Mouse (Mus musculus): Measurements from ENCODE around the gene Relch. TPM values are rescaled to one million over a fixed set of nuclear protein-coding genes. Genes with fewer than 3 reads are reported as not detected.

The Relch gene
- total RNA-seq, 2 experiments from 2014 or later: 8.4 to 9.7 TPM

DNA sequence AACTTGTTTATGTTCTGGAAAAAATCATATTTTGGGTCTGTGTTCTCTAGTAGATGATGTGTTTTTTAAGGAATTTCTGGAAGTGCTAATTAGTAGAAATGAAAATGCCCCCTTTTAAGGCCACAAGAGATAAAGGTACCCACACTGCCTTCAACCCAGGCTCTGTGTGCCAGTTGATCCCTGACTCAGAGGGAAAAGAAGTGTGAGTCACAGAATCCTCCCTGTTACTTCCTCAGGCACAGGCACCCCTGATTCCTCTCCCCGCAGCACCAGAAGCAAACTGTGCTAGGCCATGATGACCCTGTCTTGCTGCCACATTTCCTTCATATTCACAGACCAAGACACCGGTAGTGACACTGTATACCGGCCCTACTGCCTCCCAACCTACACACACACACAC is 126.4 kb downstream of the Relch start:
- no peak for DNase-seq (ENCODE audit: low spot score)

DNA sequence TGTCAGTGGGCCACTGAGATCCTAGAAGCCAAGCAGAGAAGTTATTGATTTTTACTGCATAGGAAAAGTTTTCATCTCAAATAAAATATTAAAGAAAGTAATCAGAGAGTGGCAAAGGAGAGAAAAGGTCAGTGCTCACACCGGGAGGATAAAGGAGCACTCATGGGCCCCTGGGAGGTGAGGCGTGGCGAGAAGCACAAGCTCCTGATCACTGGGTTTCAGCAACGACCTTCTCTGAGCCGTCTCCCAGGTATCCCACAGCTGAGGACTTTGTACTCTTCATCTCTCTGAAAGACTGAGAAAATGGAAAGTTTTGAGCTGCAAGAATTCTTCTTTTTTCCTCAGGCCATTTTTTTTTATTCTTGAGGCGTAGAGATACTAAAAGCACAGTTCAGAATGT is 131.0 kb downstream of the Relch start:
- no peak for DNase-seq (ENCODE audit: low spot score)

DNA sequence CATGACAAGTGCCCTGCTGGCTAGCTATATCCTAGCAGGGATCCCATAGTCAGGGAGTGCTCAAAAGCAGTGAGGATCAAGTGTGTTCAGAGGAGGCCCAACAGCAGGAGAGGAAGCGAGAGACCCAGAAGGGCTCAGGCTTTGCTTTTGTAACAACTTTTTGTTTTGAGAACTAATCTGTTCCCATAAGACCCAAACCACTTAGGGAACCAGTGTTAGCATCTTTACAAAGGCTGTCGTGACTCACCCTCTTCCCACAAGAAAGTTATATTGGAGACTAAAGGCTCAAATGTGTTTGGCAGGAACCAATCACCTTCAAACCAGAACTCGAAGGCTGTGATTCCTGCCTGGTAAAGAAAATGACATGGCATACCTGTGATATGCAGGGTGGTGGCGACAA is 132.0 kb downstream of the Relch start:
- no peak for DNase-seq (ENCODE audit: low spot score)

- no peak for DNase-seq (ENCODE audit: low spot score)
Measured at GRCm38 (mm10) chr1:105800570-105800969, 136.9 kb downstream of the Relch start.

DNA sequence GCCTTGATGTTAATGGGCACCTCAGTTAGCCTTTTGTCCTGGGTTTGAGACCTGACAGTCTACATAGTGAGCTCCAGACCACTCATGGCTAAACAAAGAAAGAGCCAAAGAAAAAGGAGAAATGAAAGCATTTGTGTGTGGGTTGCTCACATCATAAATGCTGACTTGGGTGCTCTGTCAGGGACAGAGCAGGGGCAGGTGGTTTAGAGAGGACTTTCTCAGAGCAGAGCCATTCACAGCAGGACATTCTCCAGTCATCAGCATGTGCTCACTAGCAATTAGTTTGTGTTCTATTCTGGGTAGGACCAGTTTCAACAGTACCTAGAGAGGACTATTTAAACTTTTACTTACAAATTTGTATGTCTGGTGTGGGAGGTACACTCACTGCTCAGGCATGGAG is 137.6 kb downstream of the Relch start:
- no peak for DNase-seq (ENCODE audit: low spot score)

- DNase-seq (ENCODE audit: low spot score): no peak
Measured at GRCm38 (mm10) chr1:105802941-105803340, 139.3 kb downstream of the Relch start.

DNA sequence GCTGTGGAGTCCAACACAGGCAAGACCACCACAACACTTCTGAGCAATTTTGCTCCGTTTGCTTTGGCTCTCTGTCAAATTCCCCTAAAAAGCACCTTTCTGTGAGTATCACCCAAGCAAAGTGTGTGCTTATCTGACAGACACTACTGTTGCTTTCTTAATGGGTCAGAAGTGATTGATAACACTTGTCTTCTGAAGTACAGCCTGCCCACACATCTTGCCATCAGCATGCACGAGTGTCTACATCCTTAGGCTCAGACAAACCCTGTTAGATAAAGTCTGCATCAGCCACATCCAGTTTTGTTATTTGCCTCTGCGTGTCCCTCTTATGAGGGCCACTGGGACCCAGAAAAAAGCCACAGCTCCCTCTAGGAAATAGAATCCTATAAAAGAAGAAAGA is 140.6 kb downstream of the Relch start:
- DNase-seq (ENCODE audit: low spot score): no peak

Other genes starting within 250 kb of the Relch start
- gene Pign, start 184 bp upstream of the Relch start, total RNA-seq (2021): 1 to 10 TPM; 7.7 to 9.9 TPM
- under 1 TPM; 0.46 to 0.50 TPM for gene Tnfrsf11a, start 116.9 kb downstream of the Relch start, total RNA-seq (2021)